Mouse (Mus musculus): ENCODE data around the gene Rhox2b. TPM values are rescaled to one million over a fixed set of nuclear protein-coding genes. Genes with fewer than 3 reads are reported as not detected.
"Not testable (repeated sequence)": the region's sequence is repeated elsewhere in the genome, so short reads cannot be mapped to it uniquely, and the experiment has no call there.

Gene Rhox2b
- not detected for total RNA-seq (2021)

GRCm38 (mm10) chrX:37411767-37412166, at the start of gene Rhox2b:
Gene Rhox2b (plus strand): TSS chrX:37412067.
- not testable (repeated sequence) for DNase-seq (ENCODE audit: low spot score)

GRCm38 (mm10) chrX:37379728-37380127, 32.1 kb upstream of the Rhox2b start, which contains the start of gene Rhox3a2:
Gene Rhox3a2 (plus strand): TSS chrX:37380028.
- intact Hi-C loops (cut with DNase I); DNase-seq (ENCODE audit: low spot score): not testable (repeated sequence)

More at GRCm38 (mm10) chrX:37411767-37412166, at the start of gene Rhox2b:
- intact Hi-C loops (cut with DNase I): not testable (repeated sequence)

GRCm38 (mm10) chrX:37390548-37390947, 21.3 kb upstream of the Rhox2b start, which contains the start of gene Rhox4a2:
Gene Rhox4a2 (plus strand): TSS chrX:37390848.
- DNase-seq (ENCODE audit: low spot score); intact Hi-C loops (cut with DNase I): not testable (repeated sequence)

GRCm38 (mm10) chrX:37432194-37432593, 20.3 kb downstream of the Rhox2b start, which contains the start of gene Rhox4b:
Gene Rhox4b (plus strand): TSS chrX:37432494.
- DNase-seq (ENCODE audit: low spot score); intact Hi-C loops (cut with DNase I): not testable (repeated sequence)

- intact Hi-C loops (cut with DNase I); DNase-seq (ENCODE audit: low spot score): not testable (repeated sequence)
Measured at GRCm38 (mm10) chrX:37453380-37453779, 41.5 kb downstream of the Rhox2b start, which contains the start of gene Rhox2c. Gene Rhox2c (plus strand): TSS chrX:37453680.

- intact Hi-C loops (cut with DNase I); DNase-seq (ENCODE audit: low spot score): not testable (repeated sequence)
Measured at GRCm38 (mm10) chrX:37458285-37458684, 46.4 kb downstream of the Rhox2b start, which contains the start of gene Rhox3c. Gene Rhox3c (plus strand): TSS chrX:37458585.

Other genes with a start within 250 kb of the Rhox2b start
- gene Akap14, start 243.2 kb upstream of the Rhox2b start, total RNA-seq (2021): not detected
- 100 to 1,000 TPM; 902 to 919 TPM for gene Ndufa1, start 220.9 kb upstream of the Rhox2b start, total RNA-seq (2021)
- 1 to 10 TPM; 1.6 to 3.1 TPM for gene Rnf113a1, start 220.8 kb upstream of the Rhox2b start, total RNA-seq (2021)
- gene Gm9, start 201.0 kb upstream of the Rhox2b start, total RNA-seq (2021): not detected
- not detected for gene Rhox1, start 189.8 kb upstream of the Rhox2b start, total RNA-seq (2021)
- gene Rhox2a, start 167.1 kb upstream of the Rhox2b start, total RNA-seq (2021): not detected
- gene Rhox3a, start 162.1 kb upstream of the Rhox2b start, total RNA-seq (2021): not detected
- gene Rhox4a, start 146.7 kb upstream of the Rhox2b start, total RNA-seq (2021): not detected
- gene Rhox3a2, start 32.0 kb upstream of the Rhox2b start, total RNA-seq (2021): not detected
- gene Rhox4a2, start 21.2 kb upstream of the Rhox2b start, total RNA-seq (2021): not detected
- gene Rhox4b, start 20.4 kb downstream of the Rhox2b start, total RNA-seq (2021): not detected
- not detected for gene Rhox2c, start 41.6 kb downstream of the Rhox2b start, total RNA-seq (2021)
- not detected for gene Rhox3c, start 46.5 kb downstream of the Rhox2b start, total RNA-seq (2021)
- gene Rhox4c, start 68.3 kb downstream of the Rhox2b start, total RNA-seq (2021): not detected
- gene Rhox2d, start 81.4 kb downstream of the Rhox2b start, total RNA-seq (2021): not detected
- gene Rhox4d, start 102.3 kb downstream of the Rhox2b start, total RNA-seq (2021): not detected
- not detected for gene Rhox2e, start 118.4 kb downstream of the Rhox2b start, total RNA-seq (2021)
- gene Rhox3e, start 130.0 kb downstream of the Rhox2b start, total RNA-seq (2021): not detected
- not detected for gene Rhox4e, start 145.3 kb downstream of the Rhox2b start, total RNA-seq (2021)
- gene Rhox2f, start 159.3 kb downstream of the Rhox2b start, total RNA-seq (2021): not detected
- gene Rhox3f, start 168.9 kb downstream of the Rhox2b start, total RNA-seq (2021): not detected
- not detected for gene Rhox4f, start 195.6 kb downstream of the Rhox2b start, total RNA-seq (2021)
- not detected for gene Rhox3g, start 216.5 kb downstream of the Rhox2b start, total RNA-seq (2021)
- not detected for gene Rhox2g, start 231.4 kb downstream of the Rhox2b start, total RNA-seq (2021)
- not detected for gene Rhox4g, start 239.3 kb downstream of the Rhox2b start, total RNA-seq (2021)

All from heart, postnatal 25 days (tissue).